Mouse (Mus musculus) telencephalon, adult 2 months (tissue): Measurements from ENCODE around the gene Dpm1.

Experiments used
- DNase-seq: peaks from one replicate; pipeline ENCODE4 v3.0.0-alpha.2; 2011; ENCODE audit warnings: low read depth, low spot score

The Dpm1 gene

DNA sequence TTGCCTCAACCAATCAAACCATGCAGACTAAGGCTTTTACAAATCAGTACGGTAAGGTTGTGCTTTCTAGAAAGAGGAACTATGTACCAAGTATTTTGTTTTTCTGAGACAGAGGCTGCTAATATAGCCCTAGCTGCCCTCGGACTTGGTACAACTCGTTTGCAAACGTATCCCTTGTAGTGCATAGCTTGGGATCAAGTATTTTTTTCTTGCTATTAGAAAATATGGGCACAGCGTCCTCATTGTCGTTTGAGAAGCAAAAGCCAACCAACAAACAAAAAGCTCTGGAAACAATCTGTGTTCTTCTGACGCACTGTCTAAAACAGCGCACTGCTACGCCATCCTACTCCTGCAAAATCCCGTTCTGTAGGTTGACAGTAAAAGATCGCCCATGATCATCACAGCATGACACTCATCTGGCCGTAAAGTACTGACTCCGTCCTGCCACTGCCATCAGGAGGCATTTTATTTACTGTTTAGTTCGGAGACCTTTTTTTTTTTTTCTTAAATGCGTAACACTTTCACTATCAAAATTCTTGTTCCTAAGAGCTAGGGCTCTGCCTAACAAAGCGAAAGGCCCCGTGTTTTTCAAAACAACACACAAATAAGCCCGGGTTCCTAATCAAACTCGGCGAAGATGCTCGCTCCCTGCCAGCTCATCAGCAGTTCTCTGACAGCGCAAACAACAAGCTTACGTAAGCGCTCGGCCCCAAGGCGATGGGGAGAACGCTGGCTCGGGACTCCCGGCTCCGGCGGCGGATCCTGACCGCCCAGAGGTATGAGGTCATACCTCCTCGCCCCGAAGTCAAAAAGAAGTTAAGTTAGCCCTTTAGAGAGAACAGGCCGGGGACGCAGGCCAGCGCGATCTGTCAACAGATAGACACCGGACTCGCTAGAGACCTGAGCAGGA lies 1.0 kb downstream of the Dpm1 start:
- DNase-seq: no peak

DNA sequence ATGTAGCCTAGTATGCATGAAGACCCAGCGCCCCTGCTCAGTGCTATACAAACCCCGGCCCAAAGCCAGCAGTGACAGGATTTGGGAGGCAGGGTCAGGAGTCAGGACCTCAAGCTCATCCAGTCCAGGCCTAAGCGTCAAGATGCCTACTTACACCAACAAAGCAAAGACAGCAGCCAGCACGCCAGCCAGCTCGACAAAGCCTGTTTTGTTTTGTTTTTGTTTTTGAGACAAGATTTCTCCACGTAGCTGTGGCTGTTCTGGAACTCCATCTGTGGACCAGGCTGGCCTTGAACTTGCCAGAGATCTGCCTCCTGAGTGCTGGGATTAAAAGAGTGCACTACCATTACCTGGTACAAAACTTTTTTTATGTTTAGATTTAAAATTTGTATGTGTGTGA lies 7.1 kb downstream of the Dpm1 start:
- DNase-seq: no peak

DNA sequence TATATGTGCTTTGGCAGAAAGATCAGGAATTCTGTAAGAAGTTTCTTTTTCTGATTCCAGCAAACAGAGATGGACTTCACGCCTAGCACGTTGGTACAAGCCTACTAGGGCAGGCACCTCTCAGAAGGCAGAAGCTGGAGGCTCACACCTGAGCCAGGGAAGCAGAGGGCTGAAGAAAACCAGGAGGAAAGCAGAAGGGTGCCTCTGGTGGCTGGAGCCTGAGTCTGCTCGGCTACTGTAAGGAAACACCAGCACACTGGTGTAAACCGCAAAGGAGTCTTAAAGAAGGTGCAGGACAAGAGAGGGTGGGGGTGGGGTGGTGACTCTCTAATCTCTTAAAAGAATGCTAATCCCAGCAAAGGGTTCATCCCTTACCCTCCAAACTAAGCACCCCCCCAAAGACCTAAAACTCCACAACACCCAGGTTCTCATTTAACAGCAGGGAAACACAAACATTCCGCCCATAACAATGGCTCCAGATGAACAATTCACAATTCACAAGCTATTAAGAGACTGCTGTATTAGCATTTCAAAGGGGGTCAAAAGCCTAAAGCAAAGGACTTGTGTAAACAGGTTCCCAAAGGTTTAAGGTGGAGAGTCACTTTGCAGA lies 16.5 kb downstream of the Dpm1 start:
- no peak for DNase-seq

DNA sequence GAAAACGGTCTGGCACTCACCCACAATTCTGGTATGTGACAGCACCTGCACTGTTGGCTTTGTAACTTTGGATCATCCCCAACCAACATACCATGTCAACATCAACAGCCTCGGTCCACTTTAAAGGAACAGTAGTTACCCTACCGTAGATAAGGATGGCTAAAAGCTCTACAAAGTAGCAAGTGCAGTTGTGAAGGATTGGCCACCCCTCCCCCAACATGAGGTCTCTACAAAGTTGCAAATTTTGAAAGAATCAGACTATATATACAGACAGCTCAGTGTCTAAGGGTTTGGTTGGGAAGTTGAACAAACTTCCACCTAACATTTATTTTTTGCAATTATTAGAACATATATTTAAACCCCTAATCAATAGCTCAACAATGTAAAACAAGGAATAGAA lies 22.5 kb downstream of the Dpm1 start:
- DNase-seq: no peak

DNA sequence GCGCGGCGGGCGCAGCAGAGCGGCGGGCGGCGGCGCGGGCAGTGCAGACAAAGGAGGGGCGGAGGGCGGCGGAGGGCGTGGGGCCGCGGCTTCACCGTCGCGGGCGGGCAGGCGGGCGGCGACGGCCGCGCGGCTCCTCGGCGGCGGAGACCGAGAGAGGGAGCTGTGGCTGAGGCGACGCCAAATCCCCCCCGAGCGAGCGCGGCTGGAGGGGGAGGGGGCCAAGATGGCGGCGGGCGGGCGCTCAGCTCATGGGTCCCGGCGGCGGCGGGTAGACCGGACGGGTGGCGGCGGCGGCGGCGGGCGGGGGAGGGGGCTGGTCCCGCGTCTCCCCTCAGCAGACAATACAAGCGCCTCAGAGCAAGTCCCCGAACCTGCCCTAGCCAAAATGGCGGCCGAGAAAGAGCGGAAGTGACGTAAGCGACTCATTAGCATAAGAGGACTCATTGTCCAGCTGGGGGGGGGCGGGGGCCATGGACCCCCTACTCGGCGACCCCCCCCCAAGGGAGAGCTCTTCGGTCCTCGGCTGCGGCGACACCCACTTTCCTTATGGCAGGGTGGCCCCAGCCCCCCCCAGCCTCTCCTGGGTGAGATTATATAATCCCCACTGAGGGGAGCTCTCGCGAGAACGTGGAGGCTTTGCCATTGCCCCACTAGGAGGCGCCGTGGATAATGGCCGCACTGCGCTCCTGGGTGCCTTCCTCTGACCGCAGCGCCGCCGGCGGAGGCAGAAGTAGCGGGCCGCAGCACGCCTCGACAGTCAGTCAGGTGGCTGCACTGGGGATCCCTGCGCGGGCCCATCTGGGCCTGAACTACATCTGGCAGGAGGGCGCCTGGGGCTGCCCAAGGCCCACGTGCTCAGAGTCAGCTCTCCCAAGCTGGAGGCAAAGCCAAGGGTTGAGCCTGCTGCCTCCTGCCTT lies 23.4 kb downstream of the Dpm1 start, which contains the start of gene Adnp:
Gene Adnp (minus strand): TSS at position 388 of the 920 bp plus-strand sequence.
- peak; percentile 92 for DNase-seq

DNA sequence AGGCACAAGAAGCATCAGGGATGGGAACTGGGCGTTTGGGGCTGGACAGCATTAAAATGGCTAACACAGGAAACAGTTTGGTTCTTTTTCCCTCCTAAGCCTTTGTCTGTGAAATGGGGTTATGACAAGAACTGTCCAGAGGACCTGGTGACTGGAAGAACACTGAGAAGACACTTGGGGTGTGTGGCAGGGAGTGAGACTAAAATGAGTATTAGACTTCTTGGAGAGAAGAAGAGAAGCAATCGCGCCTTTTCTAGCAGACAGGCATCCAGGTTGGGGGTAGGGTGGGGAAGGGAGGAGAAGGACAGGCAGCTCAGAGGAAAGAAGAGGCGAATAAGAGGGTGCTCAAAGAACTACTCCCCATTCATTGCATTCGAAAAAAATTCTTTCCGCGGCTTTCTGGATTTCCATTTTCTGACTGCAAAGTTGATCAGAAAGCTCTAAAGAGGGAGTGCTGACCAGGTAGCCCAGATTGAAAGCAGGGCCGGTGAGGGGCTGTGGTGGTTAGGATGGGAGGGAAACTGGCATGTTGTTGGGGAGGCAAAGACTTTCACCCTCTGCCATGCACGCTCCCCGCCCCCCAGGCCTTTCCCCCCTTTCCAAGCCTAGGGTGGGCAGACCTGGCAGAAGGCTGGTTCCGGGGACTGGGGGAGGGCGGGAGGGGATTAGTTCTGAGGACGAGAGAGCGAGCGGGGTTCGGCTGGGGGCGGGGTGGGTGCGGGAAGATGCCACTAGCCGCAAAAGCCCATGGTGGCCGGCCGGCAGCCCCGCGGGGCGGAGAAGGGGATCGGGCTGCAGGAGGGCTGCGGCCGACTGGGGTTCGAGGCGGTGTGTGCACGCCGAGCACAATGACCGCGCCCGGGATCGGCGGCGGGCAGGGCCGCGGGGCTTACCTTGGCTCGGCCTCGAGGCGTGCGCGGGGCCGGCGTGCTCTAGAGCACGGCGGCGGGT lies 24.4 kb downstream of the Dpm1 start:
- no peak for DNase-seq

DNA sequence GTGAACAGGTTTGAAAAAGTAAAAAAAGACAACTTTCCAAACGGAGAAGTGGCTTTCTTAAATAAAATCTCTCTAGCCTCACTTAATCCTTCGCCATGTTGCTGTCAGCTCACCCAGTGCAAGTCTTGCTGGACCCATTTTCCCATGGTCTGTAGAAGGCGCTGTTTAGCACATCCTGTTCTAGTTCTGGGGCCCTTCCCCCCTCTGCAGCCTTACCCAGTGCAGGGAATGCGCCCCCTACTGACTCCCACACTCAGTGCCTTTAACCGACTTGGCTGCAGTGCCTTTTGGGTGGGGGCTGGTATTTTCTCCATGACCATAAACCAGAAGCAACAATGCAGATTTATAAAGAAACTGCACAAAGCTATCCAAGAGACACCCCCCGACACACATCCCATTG lies 25.1 kb downstream of the Dpm1 start:
- peak; percentile 95 for DNase-seq

DNA sequence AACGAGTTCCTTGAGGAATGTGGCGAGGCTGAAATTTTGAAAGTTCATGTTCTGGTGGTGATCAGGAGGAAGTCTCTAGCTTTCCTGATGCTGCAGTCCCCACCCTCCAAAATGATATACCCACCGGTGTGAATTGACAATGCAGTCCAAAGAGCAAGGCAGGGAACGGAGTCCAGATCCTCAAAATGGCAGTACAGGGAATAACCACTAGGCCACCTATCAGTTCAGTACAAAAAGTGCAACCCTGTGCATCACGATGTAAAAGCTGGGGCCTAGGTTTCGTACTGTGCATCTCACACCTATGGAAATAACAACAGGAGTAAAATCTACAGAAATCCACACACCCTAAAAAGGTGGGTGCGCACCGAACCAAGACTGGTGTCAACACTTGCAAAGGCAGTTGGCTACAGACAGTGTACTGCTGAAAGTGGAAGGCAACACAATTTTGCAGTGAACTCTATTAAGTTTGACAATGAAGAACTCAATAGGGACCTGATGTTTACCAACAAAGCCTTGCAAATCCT lies 25.9 kb downstream of the Dpm1 start:
- DNase-seq: no peak

DNA sequence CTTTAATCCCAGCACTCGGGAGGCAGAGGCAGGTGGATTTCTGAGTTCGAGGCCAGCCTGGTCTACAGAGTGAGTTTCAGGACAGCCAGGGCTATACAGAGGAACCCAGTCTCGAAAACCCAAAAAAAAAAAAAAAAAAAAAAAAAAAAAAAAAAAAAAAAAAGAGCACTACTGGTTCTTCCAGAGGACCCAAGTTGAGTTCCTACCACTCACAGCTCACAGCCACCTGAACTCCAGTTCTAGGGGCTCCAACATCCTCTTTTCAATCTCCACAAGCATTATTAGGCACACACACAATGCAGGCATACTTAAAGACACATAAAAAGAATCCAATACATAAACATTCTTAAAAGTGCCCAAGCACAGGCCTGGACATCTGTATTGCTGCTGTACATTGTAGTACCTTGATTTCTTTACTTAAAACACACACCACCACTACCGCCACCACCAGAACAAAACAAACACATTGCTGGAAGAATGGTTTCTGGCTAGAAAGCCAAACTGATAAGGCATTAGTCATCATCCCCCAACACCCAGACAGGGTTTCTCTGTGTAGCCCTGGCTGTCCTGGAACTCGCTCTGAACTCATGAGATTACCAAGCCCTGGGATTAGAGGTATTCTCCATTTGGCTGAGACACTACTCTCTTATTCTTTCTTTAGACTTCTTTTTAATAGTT lies 30.2 kb downstream of the Dpm1 start:
- DNase-seq: no peak

DNA sequence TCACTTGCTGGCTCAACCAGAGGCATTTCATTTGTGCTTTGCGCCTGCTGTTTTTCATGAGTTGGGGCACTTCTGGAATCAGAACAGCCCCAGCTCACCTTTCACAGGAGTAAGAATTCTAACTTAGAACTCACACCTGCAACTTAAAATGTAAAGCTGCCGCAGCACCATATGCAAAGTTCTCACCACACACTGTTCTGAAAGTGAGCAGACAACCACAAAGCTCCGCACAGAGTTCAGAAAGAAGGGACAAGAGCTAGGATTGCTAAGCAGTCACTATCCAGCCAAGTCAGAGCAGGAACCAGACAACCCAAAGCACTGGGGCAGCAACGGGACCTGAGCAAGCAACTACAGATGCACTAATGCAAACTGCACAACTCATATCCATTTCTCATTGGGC lies 30.9 kb downstream of the Dpm1 start:
- DNase-seq: no peak

DNA sequence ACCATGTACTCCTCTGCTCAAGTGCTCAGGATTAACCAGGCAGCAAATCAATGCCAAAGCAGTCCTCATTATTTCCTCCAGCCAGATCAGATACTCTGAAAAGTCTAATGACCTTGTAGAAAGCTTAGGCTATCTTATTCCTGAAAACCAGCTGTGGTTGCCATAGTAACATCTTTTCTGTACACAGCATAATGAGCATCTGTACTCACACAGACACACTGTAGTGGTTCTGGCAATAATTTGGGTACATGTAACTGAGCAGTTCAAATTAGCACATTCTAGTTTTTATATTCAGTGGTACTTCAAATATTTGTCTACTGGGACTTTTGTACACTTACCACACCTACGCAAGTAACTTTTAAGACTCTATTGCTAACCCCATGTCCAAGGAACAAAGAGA lies 32.0 kb downstream of the Dpm1 start:
- DNase-seq: no peak

DNA sequence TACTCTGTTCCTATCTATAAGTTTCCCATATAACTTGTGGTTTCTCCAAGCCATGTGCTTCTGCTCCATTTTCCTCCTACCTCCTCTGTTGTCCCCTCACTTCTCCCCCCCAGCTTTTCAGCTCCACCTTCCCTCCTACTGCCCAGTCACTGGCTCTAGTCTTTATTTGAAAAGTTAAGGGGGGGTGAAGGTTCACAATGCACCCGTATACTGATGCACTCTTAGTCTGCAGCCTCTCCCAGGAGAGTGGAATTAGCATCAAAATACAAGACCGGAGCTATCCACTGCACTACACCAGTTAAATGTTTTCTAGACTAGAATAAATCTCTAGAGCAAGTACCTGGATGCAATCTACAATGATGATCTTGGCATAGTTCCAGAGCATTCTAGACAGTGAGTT lies 34.7 kb downstream of the Dpm1 start:
- DNase-seq: no peak

DNA sequence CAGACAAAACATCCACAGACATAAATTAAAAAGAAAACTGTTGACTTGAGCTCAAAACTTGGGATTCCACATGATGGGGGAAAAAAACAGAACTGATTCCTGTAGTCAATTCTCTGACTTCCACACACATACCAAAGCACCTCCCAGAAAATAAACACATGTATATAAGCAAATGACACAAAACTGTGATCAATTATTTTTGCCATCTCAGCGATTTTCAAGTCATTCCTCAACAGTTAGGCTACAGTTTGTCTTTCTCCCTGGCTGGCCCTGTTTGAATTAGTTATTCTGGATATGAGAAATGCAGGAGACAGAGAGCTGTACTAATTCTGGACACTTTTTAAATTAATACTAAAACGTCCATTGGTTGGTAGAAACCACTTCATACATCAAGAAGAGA lies 36.7 kb downstream of the Dpm1 start:
- DNase-seq: no peak

DNA sequence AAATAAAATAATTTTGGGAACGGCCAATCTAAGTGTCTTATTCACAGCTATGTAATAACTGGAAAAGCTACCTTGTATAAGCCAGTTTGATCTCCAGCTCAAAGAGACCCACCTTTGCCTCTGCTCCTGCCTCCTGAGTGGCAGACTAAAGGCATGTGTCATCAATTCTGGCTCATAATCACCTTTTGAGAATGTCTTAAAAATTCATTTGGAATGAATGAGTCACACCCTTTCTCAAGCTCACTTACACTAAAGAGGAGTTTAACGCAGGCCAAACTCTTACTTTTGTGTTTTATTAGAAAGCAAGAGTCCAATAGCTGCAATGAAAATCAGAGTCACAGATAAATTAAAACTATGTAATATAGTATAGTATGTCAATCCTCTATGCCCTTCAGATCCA lies 38.5 kb downstream of the Dpm1 start:
- DNase-seq: no peak

DNA sequence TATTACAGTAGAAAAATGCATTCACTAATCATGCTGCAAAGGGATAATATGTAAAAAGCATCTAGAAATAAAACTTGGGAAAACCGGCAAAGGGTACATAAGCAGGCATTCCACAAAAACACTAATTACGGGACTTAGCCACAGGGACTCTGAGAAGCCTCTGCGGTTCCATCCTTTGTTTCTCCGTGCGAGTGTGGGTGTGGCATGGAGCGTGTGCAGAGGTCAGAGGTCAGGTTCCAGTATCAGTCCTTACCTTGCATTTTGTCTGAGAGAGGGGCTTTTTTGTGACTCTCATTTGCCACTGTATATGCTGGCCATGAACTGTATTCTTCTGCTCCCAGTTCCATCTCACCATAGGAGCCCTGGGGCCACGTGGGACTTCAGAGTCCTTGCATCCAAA lies 54.4 kb downstream of the Dpm1 start:
- DNase-seq: no peak

DNA sequence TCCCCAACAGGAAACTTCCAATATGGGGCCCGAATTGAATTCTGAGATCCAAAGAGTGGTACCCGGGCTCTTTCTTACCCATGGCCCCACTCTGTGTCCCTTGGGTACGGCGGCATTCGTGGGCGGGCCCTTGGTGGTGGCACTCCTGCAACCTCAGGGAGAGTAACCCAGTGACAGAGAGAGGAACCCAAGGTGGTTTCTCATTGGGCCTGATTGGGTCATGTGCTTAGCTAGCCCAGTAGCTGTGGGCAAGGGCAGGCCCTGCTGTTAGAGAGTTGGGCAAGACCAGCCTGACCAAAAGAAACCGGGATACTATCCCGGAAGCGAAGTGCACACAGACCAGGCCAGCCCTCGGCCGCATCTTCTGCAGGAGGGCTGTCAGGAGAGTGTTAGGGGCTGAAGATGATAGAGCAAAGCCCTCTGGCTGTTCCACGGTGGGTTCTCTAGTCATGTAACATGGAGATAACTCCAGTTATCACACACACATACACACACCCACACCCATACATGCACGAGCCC lies 60.2 kb downstream of the Dpm1 start:
- no peak for DNase-seq

DNA sequence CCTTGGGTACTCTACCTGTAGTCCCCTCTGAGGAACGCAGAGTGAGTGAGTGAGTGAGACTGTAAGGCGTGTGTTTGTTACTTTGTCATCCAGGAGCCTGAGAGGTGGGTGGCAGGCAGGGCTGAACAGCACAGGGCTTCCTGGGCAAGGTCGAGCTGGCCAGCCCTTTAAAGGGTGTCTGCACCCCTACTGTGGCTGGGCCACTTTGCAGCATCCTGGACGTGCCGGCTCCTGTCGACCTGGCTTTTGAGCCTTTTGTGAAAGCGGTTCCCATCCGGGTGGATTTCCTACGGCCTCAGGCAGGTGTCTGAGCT lies 60.6 kb downstream of the Dpm1 start:
- no peak for DNase-seq

DNA sequence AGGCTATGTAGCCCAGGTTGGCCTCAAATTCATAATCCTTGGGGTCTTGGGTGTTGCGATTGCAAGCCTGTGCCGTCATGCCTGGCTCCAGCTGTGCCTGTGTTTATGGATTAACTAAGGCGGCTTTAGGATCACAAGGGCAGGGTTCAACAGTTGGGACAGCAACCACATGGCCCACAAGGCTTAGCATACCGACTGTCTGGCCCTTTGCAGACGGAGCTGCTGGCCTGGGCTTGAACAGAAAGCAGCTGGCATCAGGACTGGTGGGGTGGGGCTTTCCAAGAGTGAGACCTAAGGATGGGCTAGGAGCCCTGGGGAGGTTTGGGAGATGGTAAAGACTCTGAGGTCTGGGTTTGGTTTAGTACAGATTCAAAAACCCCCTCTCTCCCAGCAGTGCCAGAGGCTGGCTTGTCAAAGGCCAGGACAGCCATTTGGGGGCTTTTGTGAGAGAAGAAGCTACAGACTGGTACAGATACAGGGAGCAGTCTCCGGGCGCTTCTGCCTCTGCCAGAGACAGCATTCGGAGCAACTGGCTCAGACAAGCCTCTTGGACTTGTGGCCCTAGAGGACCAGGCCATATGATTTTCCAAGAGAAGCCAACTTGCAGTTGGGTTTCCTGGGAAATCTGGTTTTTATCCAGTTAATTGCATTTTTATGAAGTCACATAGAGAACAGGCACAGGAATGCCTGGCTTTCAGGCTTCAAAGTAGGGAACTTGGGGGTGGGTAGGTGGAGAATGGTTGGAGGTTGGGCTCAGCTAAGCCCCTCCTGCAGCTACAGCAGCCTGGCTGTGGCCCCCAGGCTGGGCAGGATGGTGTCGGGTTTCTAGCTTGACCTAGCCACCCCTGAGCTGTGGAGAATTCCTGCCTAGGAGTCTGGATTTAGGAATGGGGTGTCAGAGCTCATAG lies 61.2 kb downstream of the Dpm1 start:
- no peak for DNase-seq

DNA sequence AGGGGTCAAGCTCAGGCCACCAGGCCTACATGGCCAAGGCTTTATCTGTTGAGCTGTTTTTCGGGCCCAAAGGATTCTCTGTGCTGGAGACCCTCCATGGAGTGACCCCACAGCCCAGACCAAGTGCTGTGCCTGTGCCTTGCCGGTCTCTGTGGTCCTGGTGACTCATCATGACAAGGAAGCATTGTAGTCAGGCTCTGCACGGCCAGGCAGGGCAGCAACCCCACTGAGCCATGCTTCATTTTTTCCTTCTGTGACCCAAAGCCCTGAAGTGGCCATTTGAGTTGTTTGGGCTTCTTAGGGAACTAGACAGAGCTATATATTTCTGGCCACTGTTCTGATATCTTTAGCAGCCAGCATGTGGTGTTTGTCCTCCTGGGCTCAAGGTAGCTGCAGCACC lies 62.6 kb downstream of the Dpm1 start:
- DNase-seq: no peak
